19 mouse cellular contexts compared by ENCODE assay signal in genomic region chr3:52567606-52568372, GRCm38 (mm10).
DNase-seq lines count a peak whose midpoint lies in the region; ATAC-seq and TF ChIP-seq lines count a peak whose summit lies in the region.
"Had no signal": no experiment of that assay in that cellular context is flagged by ENCODE, and none has a peak within 500 bp of the region (broad histone marks: within the 10 kb centered on the region; RNA-seq: fewer than 3 reads in every experiment).

No protein-coding gene starts in this region.

- H3K4me1 ChIP-seq in hindbrain, embryonic 14.5 days (replicated peaks; ENCODE audit: control insufficient read depth, insufficient read depth, low read length): no peaks in the 10 kb centered on the region
- no peaks in the 10 kb centered on the region for H3K4me1 ChIP-seq in midbrain, embryonic 11.5 days (ENCODE audit: control insufficient read depth, insufficient read depth, low read length)
- H3K4me1 ChIP-seq: hindbrain, embryonic 10.5 days; intestine, embryonic 15.5 days; limb, embryonic 13.5 days; stomach, embryonic 15.5 days had no signal

- no peaks in the 10 kb centered on the region for H3K9me3 ChIP-seq in hindbrain, embryonic 14.5 days (ENCODE audit: control insufficient read depth, low read length)
- no peaks in the 10 kb centered on the region for H3K9me3 ChIP-seq in midbrain, embryonic 11.5 days (ENCODE audit: control insufficient read depth, low read length)
- H3K9me3 ChIP-seq: hindbrain, embryonic 10.5 days; intestine, embryonic 15.5 days; limb, embryonic 13.5 days; stomach, embryonic 15.5 days had no signal

- peak; percentile 29 for ATAC-seq in activated CD4-positive, CD25-positive, alpha-beta regulatory T cell, adult 4 months
- peak; percentile 86 for ATAC-seq in megakaryocyte, adult 5-6 weeks (ENCODE audit: poor library complexity, severe bottlenecking)
- no peak for ATAC-seq in hindbrain, embryonic 14.5 days (ENCODE audit: low FRiP score)
- ATAC-seq in midbrain, embryonic 11.5 days (ENCODE audit: low FRiP score): no peak
- ATAC-seq: forebrain, embryonic 16.5 days; intestine, embryonic 15.5 days had no signal

- DNase-seq in thymus, postnatal 0 days (ENCODE audit: low spot score): peak; percentile 15
- no peak for DNase-seq in thymus, postnatal 14 days
- DNase-seq in hindbrain, embryonic 14.5 days (ENCODE audit: low spot score): no peak
- DNase-seq in right cerebral cortex, postnatal 4 days: no peak
- DNase-seq in midbrain, embryonic 11.5 days (ENCODE audit: low spot score, missing footprints): no peak
- DNase-seq in gastrocnemius, adult 2 months: no peak
- DNase-seq: adrenal gland, adult 8-10 months; cerebellum, adult 9-11 months; gastrocnemius, postnatal 36 days; kidney, postnatal 4 days; layer of hippocampus, adult 9-11 months had no signal

- no peak for TF ChIP-seq CTCF in gastrocnemius, adult 2 months (IDR thresholded peaks at IDR 0.05)

- intact Hi-C loops in gastrocnemius, adult 2 months (cut with DNase I): no loop called here

- H3K4me3 ChIP-seq in hindbrain, embryonic 14.5 days (replicated peaks; ENCODE audit: low read length): no peak overlapping the region
- H3K4me3 ChIP-seq in midbrain, embryonic 11.5 days (ENCODE audit: low read depth, low read length): no peak overlapping the region
- no peak overlapping the region for H3K4me3 ChIP-seq in gastrocnemius, adult 2 months
- H3K4me3 ChIP-seq: hindbrain, embryonic 10.5 days; intestine, embryonic 15.5 days; limb, embryonic 13.5 days; stomach, embryonic 15.5 days had no signal

- H3K9ac ChIP-seq in hindbrain, embryonic 14.5 days: no peak overlapping the region
- no peak overlapping the region for H3K9ac ChIP-seq in midbrain, embryonic 11.5 days (ENCODE audit: low read length)
- H3K9ac ChIP-seq: intestine, embryonic 15.5 days; limb, embryonic 13.5 days; liver, embryonic 14.5 days; stomach, embryonic 15.5 days had no signal

- H3K27ac ChIP-seq in hindbrain, embryonic 14.5 days: no peak overlapping the region
- no peak overlapping the region for H3K27ac ChIP-seq in midbrain, embryonic 11.5 days (ENCODE audit: low read depth, low read length)
- no peak overlapping the region for H3K27ac ChIP-seq in gastrocnemius, adult 2 months
- H3K27ac ChIP-seq: hindbrain, embryonic 10.5 days; intestine, embryonic 15.5 days; limb, embryonic 13.5 days; liver, embryonic 14.5 days; stomach, embryonic 15.5 days had no signal

- no peak overlapping the region for H3K4me2 ChIP-seq in hindbrain, embryonic 14.5 days (replicated peaks)
- H3K4me2 ChIP-seq in midbrain, embryonic 11.5 days: no peak overlapping the region
- H3K4me2 ChIP-seq: intestine, embryonic 15.5 days; limb, embryonic 13.5 days; stomach, embryonic 15.5 days had no signal

- WGBS in hindbrain, embryonic 14.5 days: 88% methylated on average over 9 of the region's 9 CpGs
- 89% methylated on average over 9 of the region's 9 CpGs for WGBS in midbrain, embryonic 11.5 days

- no peaks in the 10 kb centered on the region for H3K27me3 ChIP-seq in hindbrain, embryonic 14.5 days (ENCODE audit: control insufficient read depth, insufficient read depth, low read length)
- no peaks in the 10 kb centered on the region for H3K27me3 ChIP-seq in midbrain, embryonic 11.5 days (ENCODE audit: control insufficient read depth, insufficient read depth, low read length)
- H3K27me3 ChIP-seq: intestine, embryonic 15.5 days; limb, embryonic 13.5 days; stomach, embryonic 15.5 days had no signal

- H3K36me3 ChIP-seq in hindbrain, embryonic 14.5 days (replicated peaks; ENCODE audit: control insufficient read depth, insufficient read depth): no peaks in the 10 kb centered on the region
- no peaks in the 10 kb centered on the region for H3K36me3 ChIP-seq in midbrain, embryonic 11.5 days (ENCODE audit: control insufficient read depth, insufficient read depth, low read length)
- H3K36me3 ChIP-seq: hindbrain, embryonic 10.5 days; intestine, embryonic 15.5 days; limb, embryonic 13.5 days; stomach, embryonic 15.5 days had no signal

Comparison
In these comparisons a context has a peak if more than half of its experiments do, and no peak if none do; other contexts are left out.
1. ATAC-seq: peak in activated CD4-positive, CD25-positive, alpha-beta regulatory T cell, adult 4 months (single experiment) and megakaryocyte, adult 5-6 weeks (single experiment); none in hindbrain, embryonic 14.5 days (single experiment) and midbrain, embryonic 11.5 days (single experiment).